Mouse (Mus musculus) stomach, embryonic 16.5 days (tissue): ENCODE data around the gene Hoxa11. TPM values are rescaled to one million over a fixed set of nuclear protein-coding genes. Genes with fewer than 3 reads are reported as not detected.

ENCODE experiments used
- ATAC-seq: fragments of 200-750 bp; cut with Nextera tagmentation; 2 replicates; pipeline ENCODE4 v1.8.0; 2017; ENCODE audit warnings: moderate number of reproducible peaks, moderate TSS enrichment; ENCODE audit not compliant: insufficient read depth, low FRiP score
- H3K27ac ChIP-seq: fragments of 300-500 bp; sonication (generic); 2 replicates; pipeline ENCODE4 v1.5.1; 2014; ENCODE audit warnings: low read length
- H3K27me3 ChIP-seq: fragments of 300-500 bp; sonication (generic); 2 replicates; pipeline ENCODE4 v1.6.1; 2014; ENCODE audit warnings: low read length, control low read depth, mixed read lengths; ENCODE audit not compliant: control insufficient read depth, insufficient read depth
- H3K36me3 ChIP-seq: fragments of 300-500 bp; sonication (generic); 2 replicates; pipeline ENCODE4 v1.6.1; 2014; ENCODE audit warnings: low read length; ENCODE audit not compliant: control insufficient read depth, insufficient read depth
- H3K4me1 ChIP-seq: fragments of 300-500 bp; sonication (generic); 2 replicates; pipeline ENCODE4 v1.6.1; 2014; ENCODE audit warnings: low read length, control low read depth, mixed read lengths; ENCODE audit not compliant: control insufficient read depth, insufficient read depth
- H3K4me2 ChIP-seq: fragments of 300-500 bp; sonication (generic); 2 replicates; pipeline ENCODE4 v1.6.1; 2014; ENCODE audit warnings: low read depth, low read length, mixed read lengths
- H3K4me3 ChIP-seq: fragments of 300-500 bp; sonication (generic); replicated peaks from 2 replicates; pipeline ENCODE4 v1.5.1; 2014; ENCODE audit warnings: mild to moderate bottlenecking, low read length
- H3K9ac ChIP-seq: fragments of 300-500 bp; sonication (generic); 2 replicates; pipeline ENCODE4 v1.6.1; 2014; ENCODE audit warnings: low read length
- H3K9me3 ChIP-seq: fragments of 300-500 bp; sonication (generic); replicated peaks from 2 replicates; pipeline ENCODE4 v1.6.1; 2016; ENCODE audit warnings: low read length, control low read depth; ENCODE audit not compliant: control insufficient read depth
- WGBS: fragments of 180-500 bp; shearing (Covaris S2); extraction: QIAGEN DNeasy Blood & Tissue Kit; methylation state at CpG from one replicate; pipeline ENCODE4 v1.1.7; 2014; 5-methylcytosine and 5-hydroxymethylcytosine counted together
- polyA plus RNA-seq: library from polyadenylated mRNA; unstranded; fragments of >200 nt; fragmentation: Nextera tagmentation; extraction: Ambion mirVana; gene quantifications from 2 replicates; pipeline ENCODE4 v1.2.1, GENCODE M21; 2015

Hoxa11 gene
- polyA plus RNA-seq = 0.45 TPM in 1 of 2 replicates, not detected in the other

- Histone ChIP-seq H3K4me3 (peak within 1 kb of the TSS; percentile 20; the same call in 1 of the 2 replicates), H3K27ac (no peak within 1 kb of the TSS), H3K4me2 (no peak within 1 kb of the TSS), H3K27me3 (peaks cover 95% of the 10 kb centered on the region), H3K9me3 (no peaks in the 10 kb centered on the region), H3K4me1 (peaks cover 5% of the 10 kb centered on the region; the same call in 1 of the 2 replicates), H3K36me3 (no peaks in the 10 kb centered on the region), H3K9ac (no peak within 1 kb of the TSS)
- no peak for ATAC-seq
- 3% methylated on average over 20 of the region's 20 CpGs for WGBS
Observed at GRCm38 (mm10) chr6:52245757-52246142, at the start of gene Hoxa11. Gene Hoxa11, minus strand, starts transcription at chr6:52245810.

- Histone ChIP-seq H3K4me1 (peaks cover 9% of the 10 kb centered on the region; the same call in 1 of the 2 replicates), H3K9ac (no peak overlapping the region), H3K4me3 (no peak overlapping the region), H3K36me3 (no peaks in the 10 kb centered on the region), H3K9me3 (no peaks in the 10 kb centered on the region), H3K4me2 (no peak overlapping the region), H3K27ac (no peak overlapping the region), H3K27me3 (peaks cover 51% of the 10 kb centered on the region)
- ATAC-seq = no peak
- 73% methylated on average over 6 of the region's 6 CpGs for WGBS
Observed at GRCm38 (mm10) chr6:52294616-52295015, 49.0 kb upstream of the Hoxa11 start.

GRCm38 (mm10) chr6:52292328-52292727 lies 46.7 kb upstream of the Hoxa11 start:
- Histone ChIP-seq H3K4me2 (no peak overlapping the region), H3K27me3 (peaks cover 61% of the 10 kb centered on the region), H3K9me3 (no peaks in the 10 kb centered on the region), H3K36me3 (no peaks in the 10 kb centered on the region), H3K9ac (no peak overlapping the region), H3K4me1 (peaks cover 9% of the 10 kb centered on the region; the same call in 1 of the 2 replicates), H3K4me3 (no peak overlapping the region), H3K27ac (no peak overlapping the region)
- no peak for ATAC-seq
- 67% methylated on average over 7 of the region's 7 CpGs for WGBS

- H3K4me3 ChIP-seq = peak overlapping the region; percentile 35
- WGBS = 3% methylated on average over 45 of the region's 45 CpGs
- H3K27me3 ChIP-seq = peaks cover 61% of the 10 kb centered on the region
- no peak overlapping the region for H3K27ac ChIP-seq
- H3K4me2 ChIP-seq = peak overlapping the region; percentile 50
- no peaks in the 10 kb centered on the region for H3K9me3 ChIP-seq
- no peaks in the 10 kb centered on the region for H3K36me3 ChIP-seq
- no peak overlapping the region for H3K9ac ChIP-seq
- peaks cover 9% of the 10 kb centered on the region; the same call in 1 of the 2 replicates for H3K4me1 ChIP-seq
- no peak for ATAC-seq
Observed at GRCm38 (mm10) chr6:52291021-52291860, 45.6 kb upstream of the Hoxa11 start.

- Histone ChIP-seq H3K4me1 (peaks cover 9% of the 10 kb centered on the region; the same call in 1 of the 2 replicates), H3K4me2 (no peak overlapping the region), H3K9me3 (no peaks in the 10 kb centered on the region), H3K4me3 (no peak overlapping the region), H3K27me3 (peaks cover 59% of the 10 kb centered on the region), H3K9ac (no peak overlapping the region), H3K36me3 (no peaks in the 10 kb centered on the region), H3K27ac (no peak overlapping the region)
- ATAC-seq = no peak
- 17% methylated on average over 12 of the region's 12 CpGs for WGBS
Observed at GRCm38 (mm10) chr6:52290186-52290585, 44.6 kb upstream of the Hoxa11 start.

GRCm38 (mm10) chr6:52283896-52284295 lies 38.3 kb upstream of the Hoxa11 start:
- H3K27ac ChIP-seq = no peak overlapping the region
- WGBS = 88% methylated on average over 5 of the region's 5 CpGs
- no peaks in the 10 kb centered on the region for H3K4me1 ChIP-seq
- H3K9ac ChIP-seq = no peak overlapping the region
- H3K27me3 ChIP-seq = peaks cover 24% of the 10 kb centered on the region
- no peak overlapping the region for H3K4me3 ChIP-seq
- H3K36me3 ChIP-seq = no peaks in the 10 kb centered on the region
- no peak overlapping the region for H3K4me2 ChIP-seq
- H3K9me3 ChIP-seq = no peaks in the 10 kb centered on the region
- ATAC-seq = no peak

GRCm38 (mm10) chr6:52281084-52281483 lies 35.5 kb upstream of the Hoxa11 start:
- Histone ChIP-seq H3K9ac (no peak overlapping the region), H3K4me1 (no peaks in the 10 kb centered on the region), H3K4me2 (no peak overlapping the region), H3K4me3 (no peak overlapping the region), H3K36me3 (no peaks in the 10 kb centered on the region), H3K27ac (no peak overlapping the region), H3K9me3 (no peaks in the 10 kb centered on the region), H3K27me3 (peaks cover 37% of the 10 kb centered on the region)
- no peak for ATAC-seq
- 63% methylated on average over 12 of the region's 12 CpGs for WGBS

GRCm38 (mm10) chr6:52276920-52277319 lies 31.3 kb upstream of the Hoxa11 start:
- H3K27ac ChIP-seq = no peak overlapping the region
- H3K27me3 ChIP-seq = peaks cover 68% of the 10 kb centered on the region
- H3K9me3 ChIP-seq = no peaks in the 10 kb centered on the region
- ATAC-seq = no peak
- no peaks in the 10 kb centered on the region for H3K4me1 ChIP-seq
- H3K4me2 ChIP-seq = no peak overlapping the region
- WGBS = 6% methylated on average over 5 of the region's 5 CpGs
- no peaks in the 10 kb centered on the region for H3K36me3 ChIP-seq
- no peak overlapping the region for H3K9ac ChIP-seq
- no peak overlapping the region for H3K4me3 ChIP-seq

GRCm38 (mm10) chr6:52276382-52276781 lies 30.8 kb upstream of the Hoxa11 start:
- Histone ChIP-seq H3K4me3 (no peak overlapping the region), H3K9me3 (no peaks in the 10 kb centered on the region), H3K27ac (no peak overlapping the region), H3K4me2 (no peak overlapping the region), H3K27me3 (peaks cover 72% of the 10 kb centered on the region), H3K4me1 (no peaks in the 10 kb centered on the region), H3K36me3 (no peaks in the 10 kb centered on the region), H3K9ac (no peak overlapping the region)
- 6% methylated on average over 6 of the region's 6 CpGs for WGBS
- ATAC-seq = no peak
